12 mouse cellular contexts compared by ENCODE assay signal in genomic region chr11:30161744-30162143, GRCm38 (mm10).
DNase-seq lines count a peak whose midpoint lies in the region; ATAC-seq lines count a peak whose summit lies in the region.
"Had no signal": no experiment of that assay in that cellular context is flagged by ENCODE, and none has a peak within 500 bp of the region (broad histone marks: within the 10 kb centered on the region; RNA-seq: fewer than 3 reads in every experiment).

No protein-coding gene starts in this region.

- no peak overlapping the region for H3K4me3 ChIP-seq in hindbrain, embryonic 13.5 days
- no peak overlapping the region for H3K4me3 ChIP-seq in hindbrain, embryonic 16.5 days (ENCODE audit: low read length)
- peak overlapping the region; percentile 62 for H3K4me3 ChIP-seq in megakaryocyte, embryonic 14.5 days (replicated peaks)
- no peak overlapping the region for H3K4me3 ChIP-seq in hindbrain, embryonic 15.5 days
- no peak overlapping the region for H3K4me3 ChIP-seq in stomach, embryonic 15.5 days (replicated peaks)
- H3K4me3 ChIP-seq: erythroblast, embryonic 14.5 days had no signal

- H3K4me1 ChIP-seq in hindbrain, embryonic 13.5 days (replicated peaks), result peaks cover 29% of the 10 kb centered on the region
- H3K4me1 ChIP-seq in hindbrain, embryonic 16.5 days (ENCODE audit: control insufficient read depth, insufficient read depth, low read depth, low read length), result peaks cover 14% of the 10 kb centered on the region
- peaks cover 92% of the 10 kb centered on the region for H3K4me1 ChIP-seq in megakaryocyte, embryonic 14.5 days
- peaks cover 44% of the 10 kb centered on the region; the same call in 1 of the 2 replicates for H3K4me1 ChIP-seq in hindbrain, embryonic 15.5 days (replicated peaks)
- peaks cover 22% of the 10 kb centered on the region for H3K4me1 ChIP-seq in stomach, embryonic 15.5 days

- H3K9ac ChIP-seq in hindbrain, embryonic 13.5 days, result no peak overlapping the region
- H3K9ac ChIP-seq in hindbrain, embryonic 16.5 days (ENCODE audit: low read depth, low read length), result no peak overlapping the region
- H3K9ac ChIP-seq in hindbrain, embryonic 15.5 days, result no peak overlapping the region
- no peak overlapping the region for H3K9ac ChIP-seq in stomach, embryonic 15.5 days

- WGBS in hindbrain, embryonic 13.5 days, result 90% methylated on average over 1 of the region's 1 CpGs
- WGBS in hindbrain, embryonic 16.5 days, result 86% methylated on average over 1 of the region's 1 CpGs
- WGBS in hindbrain, embryonic 15.5 days, result 79% methylated on average over 1 of the region's 1 CpGs
- 80% methylated on average over 1 of the region's 1 CpGs for WGBS in stomach, embryonic 15.5 days

- no peaks in the 10 kb centered on the region for H3K27me3 ChIP-seq in hindbrain, embryonic 13.5 days
- no peaks in the 10 kb centered on the region for H3K27me3 ChIP-seq in hindbrain, embryonic 16.5 days (replicated peaks; ENCODE audit: control insufficient read depth, insufficient read depth, low read length)
- no peaks in the 10 kb centered on the region for H3K27me3 ChIP-seq in megakaryocyte, embryonic 14.5 days (replicated peaks)
- H3K27me3 ChIP-seq in hindbrain, embryonic 15.5 days, result no peaks in the 10 kb centered on the region
- H3K27me3 ChIP-seq in stomach, embryonic 15.5 days (replicated peaks), result no peaks in the 10 kb centered on the region

- no peak for ATAC-seq in hindbrain, embryonic 13.5 days (ENCODE audit: low FRiP score)
- no peak for ATAC-seq in hindbrain, embryonic 16.5 days
- no peak for ATAC-seq in megakaryocyte, adult 5-6 weeks (ENCODE audit: poor library complexity, severe bottlenecking)
- no peak for ATAC-seq in hindbrain, embryonic 15.5 days (ENCODE audit: low FRiP score, low read depth)
- no peak for ATAC-seq in stomach, embryonic 15.5 days (ENCODE audit: insufficient read depth, low FRiP score, low read depth)

- H3K9me3 ChIP-seq in hindbrain, embryonic 13.5 days, result no peaks in the 10 kb centered on the region
- H3K9me3 ChIP-seq in hindbrain, embryonic 16.5 days (ENCODE audit: control insufficient read depth, low read length), result no peaks in the 10 kb centered on the region
- H3K9me3 ChIP-seq in megakaryocyte, embryonic 14.5 days, result no peaks in the 10 kb centered on the region
- H3K9me3 ChIP-seq in hindbrain, embryonic 15.5 days, result no peaks in the 10 kb centered on the region
- no peaks in the 10 kb centered on the region for H3K9me3 ChIP-seq in stomach, embryonic 15.5 days
- H3K9me3 ChIP-seq: G1E had no signal

- H3K27ac ChIP-seq in hindbrain, embryonic 13.5 days, result peak overlapping the region; percentile 30
- H3K27ac ChIP-seq in hindbrain, embryonic 16.5 days (ENCODE audit: low read depth, low read length), result no peak overlapping the region
- peak overlapping the region; percentile 30 for H3K27ac ChIP-seq in hindbrain, embryonic 15.5 days (replicated peaks)
- peak overlapping the region; percentile 72 for H3K27ac ChIP-seq in stomach, embryonic 15.5 days
- H3K27ac ChIP-seq: macrophage had no signal

- H3K36me3 ChIP-seq in hindbrain, embryonic 13.5 days, result peaks cover 8% of the 10 kb centered on the region; the same call in 1 of the 2 replicates
- no peaks in the 10 kb centered on the region for H3K36me3 ChIP-seq in hindbrain, embryonic 16.5 days (ENCODE audit: control insufficient read depth, insufficient read depth, low read length)
- H3K36me3 ChIP-seq in megakaryocyte, embryonic 14.5 days (replicated peaks; ENCODE audit: low read length), result peaks cover 73% of the 10 kb centered on the region
- H3K36me3 ChIP-seq in hindbrain, embryonic 15.5 days, result no peaks in the 10 kb centered on the region
- no peaks in the 10 kb centered on the region for H3K36me3 ChIP-seq in stomach, embryonic 15.5 days

- H3K4me2 ChIP-seq in hindbrain, embryonic 13.5 days, result no peak overlapping the region
- no peak overlapping the region for H3K4me2 ChIP-seq in hindbrain, embryonic 16.5 days (ENCODE audit: low read length)
- no peak overlapping the region for H3K4me2 ChIP-seq in hindbrain, embryonic 15.5 days
- H3K4me2 ChIP-seq in stomach, embryonic 15.5 days, result no peak overlapping the region

- no peak for DNase-seq in layer of hippocampus, postnatal 14 days (ENCODE audit: low spot score in 2 of 2)
- DNase-seq: spleen, adult 18-20 months; thymus, postnatal 4 days had no signal
